Mouse (Mus musculus) bone marrow macrophage, adult 2 months (primary cell): ENCODE results near the gene Serpinb6e. TPM values are rescaled to one million over a fixed set of nuclear protein-coding genes. Genes with fewer than 3 reads are reported as not detected.

Source experiments
- H3K27ac ChIP-seq: 2 replicates; pipeline ENCODE4 v1.5.1; 2012; ENCODE audit warnings: low read depth, low read length; ENCODE audit not compliant: insufficient read depth
- H3K4me1 ChIP-seq: 2 replicates; pipeline ENCODE4 v1.6.1; 2012; ENCODE audit warnings: low read length; ENCODE audit not compliant: control insufficient read depth, insufficient read depth
- H3K4me3 ChIP-seq: 2 replicates; pipeline ENCODE4 v1.5.1; 2012; ENCODE audit warnings: mild to moderate bottlenecking, low read length, moderate library complexity; ENCODE audit not compliant: insufficient read depth
- CTCF ChIP-seq: IDR thresholded peaks from 2 replicates; pipeline ENCODE4 v1.5.1; 2012; ENCODE audit warnings: low read depth, mild to moderate bottlenecking, low read length, moderate library complexity
- POLR2A ChIP-seq: IDR thresholded peaks from 2 replicates; pipeline ENCODE4 v1.6.1; 2012; ENCODE audit warnings: mild to moderate bottlenecking, low read depth, low read length, borderline replicate concordance
- polyA plus RNA-seq: library from polyadenylated mRNA; stranded (reverse); fragments of >200 nt; gene quantifications from 2 replicates; pipeline ENCODE4 v1.2.4, GENCODE M21; 2012; ENCODE audit not compliant: missing spikeins, insufficient read depth, insufficient read length

The Serpinb6e gene
- not detected in 2 replicates for polyA plus RNA-seq

DNA sequence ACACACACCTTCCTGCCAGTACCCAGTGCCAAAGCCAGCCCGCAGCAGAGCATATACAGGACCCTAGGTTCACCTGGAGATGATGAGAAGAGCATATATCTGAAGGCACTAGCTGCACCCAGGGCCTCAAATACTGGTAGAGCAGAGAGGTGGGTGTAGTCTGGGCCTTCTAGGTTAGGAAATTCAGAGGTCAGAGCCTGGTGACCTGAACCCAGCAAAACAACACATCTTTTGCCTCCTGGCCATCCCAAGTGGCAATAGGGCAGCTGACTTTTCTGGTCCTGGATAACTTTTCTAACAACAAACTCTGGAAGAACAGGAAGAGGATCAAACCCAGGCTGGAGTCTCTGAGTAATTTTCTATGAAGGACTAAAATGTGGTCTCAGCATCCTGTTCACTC, at the start of gene Serpinb6e:
TSS of gene Serpinb6e (minus strand) at position 101 of the 400 bp plus-strand sequence.
- H3K4me3 ChIP-seq: no peak within 1 kb of the TSS
- TF ChIP-seq CTCF (no peak), POLR2A (no peak)

DNA sequence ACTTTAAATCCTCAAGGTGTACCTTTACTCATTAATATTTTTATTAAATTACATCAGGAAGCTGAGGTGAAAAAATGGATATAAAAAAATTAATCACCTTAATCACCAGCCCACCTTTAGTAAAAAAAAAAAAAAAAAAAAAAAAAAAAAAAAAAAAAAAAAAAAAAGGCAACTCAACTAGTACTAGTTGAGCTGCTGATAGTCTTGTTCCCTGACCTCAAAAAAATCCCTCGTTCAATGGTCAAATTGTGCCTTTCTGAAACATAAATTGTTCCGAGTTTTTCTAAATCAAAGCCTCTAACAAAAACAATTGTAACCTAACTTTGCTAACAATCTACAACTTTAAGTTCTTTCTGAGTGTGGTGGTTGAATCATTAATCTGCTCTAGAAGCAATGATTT, 12.5 kb downstream of the Serpinb6e start:
- no peak overlapping the region for H3K4me3 ChIP-seq
- H3K4me1 ChIP-seq: no peaks in the 10 kb centered on the region
- TF ChIP-seq CTCF (no peak), POLR2A (no peak)
- H3K27ac ChIP-seq: no peak overlapping the region

More for the DNA sequence above, at the start of gene Serpinb6e:
- Histone ChIP-seq H3K4me1 (no peaks in the 10 kb centered on the region), H3K27ac (no peak within 1 kb of the TSS)

DNA sequence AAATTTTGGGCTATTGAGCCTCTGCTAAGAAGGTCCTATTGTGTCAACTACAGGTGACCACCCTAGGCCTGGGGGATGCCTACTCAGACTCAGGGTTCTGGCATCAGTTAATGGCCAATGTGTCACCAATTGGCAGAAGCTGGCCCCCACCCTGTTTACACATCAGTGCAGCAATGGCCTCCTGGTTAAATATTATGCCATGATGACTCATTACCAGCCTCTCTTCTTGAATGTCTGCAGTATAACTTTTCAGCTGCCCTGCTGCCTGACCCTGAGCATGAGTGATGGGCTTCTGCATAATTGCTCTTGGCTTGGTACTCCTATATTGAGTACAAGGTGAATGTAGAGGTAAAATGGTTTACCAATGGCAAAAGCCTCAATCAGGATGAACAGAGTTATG, 19.8 kb downstream of the Serpinb6e start:
- no peak for TF ChIP-seq POLR2A
- Histone ChIP-seq H3K4me3 (no peak overlapping the region), H3K4me1 (no peaks in the 10 kb centered on the region), H3K27ac (no peak overlapping the region)

DNA sequence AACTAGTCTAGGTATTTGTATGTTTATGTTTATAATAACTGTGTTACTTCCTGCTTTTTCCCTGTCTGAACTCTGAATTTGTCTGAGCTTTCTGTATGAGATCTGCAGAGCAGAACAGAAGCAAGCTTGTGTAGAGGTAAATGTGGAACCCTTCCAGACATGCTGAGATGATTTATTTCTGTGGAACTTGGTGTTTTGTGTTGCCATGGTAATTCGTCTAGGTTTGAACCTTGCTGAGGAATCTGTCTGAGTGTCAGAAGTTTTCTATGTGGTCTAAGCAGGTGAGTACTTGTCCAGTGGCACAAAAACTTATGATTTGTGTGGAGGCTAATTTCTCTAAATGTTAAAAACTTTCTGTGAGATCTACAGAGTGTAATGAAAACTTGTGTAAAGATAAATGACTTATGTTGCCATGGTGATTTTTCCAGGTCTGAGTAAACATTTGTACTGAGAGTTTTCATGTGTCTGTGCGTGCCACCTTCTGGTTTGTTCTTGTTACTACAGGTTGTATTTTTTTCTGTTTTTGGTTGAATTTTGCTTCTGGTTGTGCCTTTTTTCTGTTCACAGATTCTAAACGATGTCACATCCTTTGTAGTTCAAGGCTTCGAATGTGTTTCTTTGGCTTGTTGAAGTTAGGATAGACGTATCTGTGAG, 21.6 kb downstream of the Serpinb6e start:
- TF ChIP-seq CTCF: no peak
- TF ChIP-seq POLR2A: no peak
- no peak overlapping the region for H3K27ac ChIP-seq
- H3K4me1 ChIP-seq: no peaks in the 10 kb centered on the region
- no peak overlapping the region for H3K4me3 ChIP-seq

Other genes with a start within 250 kb of the Serpinb6e start
- gene Serpinb6d, start 182.0 kb downstream of the Serpinb6e start, polyA plus RNA-seq: not detected in 2 replicates
- gene Serpinb6c, start 62.3 kb upstream of the Serpinb6e start, polyA plus RNA-seq: not detected in 2 replicates
- 39.9 and 41.2 TPM in 2 replicates for gene Nqo2, start 121.3 kb upstream of the Serpinb6e start, polyA plus RNA-seq
- gene Ripk1, start 159.0 kb upstream of the Serpinb6e start, polyA plus RNA-seq: 53.5 and 63.4 TPM in 2 replicates
- gene Serpinb6a, start 159.4 kb upstream of the Serpinb6e start, polyA plus RNA-seq: 737 and 743 TPM in 2 replicates
- gene Bphl, start 194.2 kb upstream of the Serpinb6e start, polyA plus RNA-seq: 44.5 and 48.4 TPM in 2 replicates
- 77.8 and 92.5 TPM in 2 replicates for gene Tubb2a, start 234.6 kb upstream of the Serpinb6e start, polyA plus RNA-seq